Mouse (Mus musculus): ENCODE results near the gene Aass. TPM values are rescaled to one million over a fixed set of nuclear protein-coding genes. Genes with fewer than 3 reads are reported as not detected.

The Aass gene
- polyA plus RNA-seq, 1 experiment from 2014 or later, result 0.24 TPM

DNA sequence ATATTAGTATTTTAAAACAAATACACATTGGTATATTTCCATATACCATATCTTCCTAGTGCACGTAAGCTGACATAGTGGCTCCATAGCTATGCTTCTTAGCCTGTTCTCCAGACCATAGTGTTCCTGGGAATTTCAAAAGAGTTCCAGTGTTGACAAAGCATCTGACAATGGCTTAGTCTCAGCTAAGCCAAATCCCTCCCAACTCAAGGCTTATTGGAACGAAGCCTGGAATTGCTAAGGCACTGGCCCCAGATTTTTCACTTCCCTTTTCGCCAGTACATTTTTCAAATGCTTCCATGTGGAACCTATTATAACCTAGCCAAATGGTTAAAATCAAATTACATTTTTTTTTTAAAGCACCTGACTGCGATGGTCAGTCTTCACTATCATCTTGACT, 3.6 kb downstream of the Aass start:
- WGBS, result 65% methylated on average over 4 of the region's 4 CpGs
- Histone ChIP-seq H3K27me3 (ENCODE audit: control insufficient read depth, insufficient read depth, low read length) (no peaks in the 10 kb centered on the region), H3K9me3 (ENCODE audit: control insufficient read depth, low read length) (no peaks in the 10 kb centered on the region), H3K9ac (ENCODE audit: low read length) (no peak overlapping the region), H3K4me1 (ENCODE audit: control insufficient read depth in 2 of 2, insufficient read depth in 2 of 2, low read length in 2 of 2) (peaks cover 0 to 2% of the 10 kb centered on the region in 2 experiments; a peak in 1 of 4 replicates), H3K27ac (replicated peaks in 1 of 2; ENCODE audit: control insufficient read depth in 1 of 2, insufficient read depth in 1 of 2, low read depth in 2 of 2, low read length in 2 of 2) (no peak overlapping the region), H3K4me2 (ENCODE audit: low read length) (no peak overlapping the region), H3K4me3 (ENCODE audit: control insufficient read depth in 1 of 2, insufficient read depth in 1 of 2, low read depth in 1 of 2, low read length in 2 of 2) (no peak overlapping the region), H3K36me3 (ENCODE audit: control insufficient read depth, insufficient read depth, low read length) (no peaks in the 10 kb centered on the region)
- ATAC-seq (ENCODE audit: insufficient number of reproducible peaks, insufficient read depth, low FRiP score, low read depth), result no peak

DNA sequence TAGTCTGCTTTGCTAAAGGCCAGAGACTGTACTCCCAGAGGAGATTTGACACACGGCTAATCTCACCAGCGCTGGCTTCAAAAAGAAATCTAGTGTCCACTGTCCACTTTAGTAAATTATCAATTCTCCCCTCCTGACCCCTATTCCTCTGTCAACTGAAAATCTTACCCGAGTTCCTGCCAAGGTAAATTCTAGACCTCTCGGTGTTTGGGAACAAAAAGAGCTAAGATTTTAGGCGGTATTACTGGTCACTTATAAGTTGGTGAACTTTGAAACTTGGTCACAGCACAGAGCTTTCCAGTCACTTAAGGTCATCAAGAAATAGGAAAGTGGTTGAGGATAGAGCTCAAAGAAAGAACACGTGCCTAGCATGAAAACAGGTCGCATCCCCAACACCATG, 6.1 kb downstream of the Aass start:
- Histone ChIP-seq H3K27ac (replicated peaks in 1 of 2; ENCODE audit: control insufficient read depth in 1 of 2, insufficient read depth in 1 of 2, low read depth in 2 of 2, low read length in 2 of 2) (no peak overlapping the region), H3K4me1 (ENCODE audit: control insufficient read depth in 2 of 2, insufficient read depth in 2 of 2, low read length in 2 of 2) (no peaks in the 10 kb centered on the region), H3K4me3 (ENCODE audit: control insufficient read depth in 1 of 2, insufficient read depth in 1 of 2, low read depth in 1 of 2, low read length in 2 of 2) (no peak overlapping the region), H3K9ac (ENCODE audit: low read length) (no peak overlapping the region), H3K9me3 (ENCODE audit: control insufficient read depth, low read length) (no peaks in the 10 kb centered on the region), H3K4me2 (ENCODE audit: low read length) (no peak overlapping the region), H3K27me3 (ENCODE audit: control insufficient read depth, insufficient read depth, low read length) (no peaks in the 10 kb centered on the region), H3K36me3 (ENCODE audit: control insufficient read depth, insufficient read depth, low read length) (no peaks in the 10 kb centered on the region)
- 67% methylated on average over 7 of the region's 7 CpGs for WGBS
- no peak for ATAC-seq (ENCODE audit: insufficient number of reproducible peaks, insufficient read depth, low FRiP score, low read depth)

DNA sequence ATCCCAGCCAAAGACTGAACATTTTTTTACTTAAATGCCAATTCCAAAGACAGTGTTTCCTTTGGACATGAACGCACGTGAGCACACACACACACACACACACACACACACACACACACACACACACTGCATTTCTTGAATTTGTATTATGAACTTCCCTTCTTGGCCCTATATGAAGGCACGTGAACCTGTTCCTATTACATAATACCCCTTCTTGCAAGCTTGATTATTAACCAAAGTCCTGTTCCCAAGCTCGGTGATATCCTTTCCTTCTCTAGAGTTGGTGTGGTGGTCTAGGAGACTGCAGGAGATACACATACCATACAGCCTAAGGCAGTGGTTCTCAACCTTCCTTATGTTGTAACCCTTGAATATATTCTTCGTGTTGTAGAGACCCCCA, 7.0 kb downstream of the Aass start:
- ATAC-seq (ENCODE audit: insufficient number of reproducible peaks, insufficient read depth, low FRiP score, low read depth), result no peak
- H3K4me1 ChIP-seq (ENCODE audit: control insufficient read depth in 2 of 2, insufficient read depth in 2 of 2, low read length in 2 of 2), result no peaks in the 10 kb centered on the region
- H3K4me2 ChIP-seq (ENCODE audit: low read length), result no peak overlapping the region
- no peak overlapping the region for H3K27ac ChIP-seq (replicated peaks in 1 of 2; ENCODE audit: control insufficient read depth in 1 of 2, insufficient read depth in 1 of 2, low read depth in 2 of 2, low read length in 2 of 2)
- no peaks in the 10 kb centered on the region for H3K27me3 ChIP-seq (ENCODE audit: control insufficient read depth, insufficient read depth, low read length)
- WGBS, result 83% methylated on average over 5 of the region's 5 CpGs
- H3K4me3 ChIP-seq (ENCODE audit: control insufficient read depth in 1 of 2, insufficient read depth in 1 of 2, low read depth in 1 of 2, low read length in 2 of 2), result no peak overlapping the region
- no peaks in the 10 kb centered on the region for H3K36me3 ChIP-seq (ENCODE audit: control insufficient read depth, insufficient read depth, low read length)
- no peaks in the 10 kb centered on the region for H3K9me3 ChIP-seq (ENCODE audit: control insufficient read depth, low read length)
- no peak overlapping the region for H3K9ac ChIP-seq (ENCODE audit: low read length)

DNA sequence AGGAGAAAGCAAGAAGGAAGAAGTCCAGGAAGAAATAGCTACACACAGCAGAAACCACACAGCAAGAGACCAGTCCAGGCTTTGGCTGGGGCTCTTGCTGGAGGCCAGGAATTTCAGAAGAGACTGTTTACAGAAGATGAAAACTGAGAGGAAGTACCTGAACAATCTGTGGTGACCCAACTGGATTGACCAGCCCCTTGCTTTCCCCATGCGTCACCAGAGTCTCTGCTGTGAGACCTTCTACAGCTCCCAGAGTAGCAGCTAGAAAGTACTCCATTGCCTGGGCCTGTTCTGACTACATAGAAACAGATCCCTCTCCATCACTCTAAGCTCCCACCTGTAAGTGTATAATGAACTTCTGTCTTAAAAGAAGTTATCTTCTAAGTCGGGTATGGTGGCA, 8.0 kb downstream of the Aass start:
- H3K4me3 ChIP-seq (ENCODE audit: control insufficient read depth in 1 of 2, insufficient read depth in 1 of 2, low read depth in 1 of 2, low read length in 2 of 2), result no peak overlapping the region
- no peak overlapping the region for H3K4me2 ChIP-seq (ENCODE audit: low read length)
- no peaks in the 10 kb centered on the region for H3K4me1 ChIP-seq (ENCODE audit: control insufficient read depth in 2 of 2, insufficient read depth in 2 of 2, low read length in 2 of 2)
- no peak for ATAC-seq (ENCODE audit: insufficient number of reproducible peaks, insufficient read depth, low FRiP score, low read depth)
- no peaks in the 10 kb centered on the region for H3K9me3 ChIP-seq (ENCODE audit: control insufficient read depth, low read length)
- H3K27me3 ChIP-seq (ENCODE audit: control insufficient read depth, insufficient read depth, low read length), result no peaks in the 10 kb centered on the region
- 70% methylated on average over 2 of the region's 2 CpGs for WGBS
- no peak overlapping the region for H3K27ac ChIP-seq (replicated peaks in 1 of 2; ENCODE audit: control insufficient read depth in 1 of 2, insufficient read depth in 1 of 2, low read depth in 2 of 2, low read length in 2 of 2)
- no peak overlapping the region for H3K9ac ChIP-seq (ENCODE audit: low read length)
- no peaks in the 10 kb centered on the region for H3K36me3 ChIP-seq (ENCODE audit: control insufficient read depth, insufficient read depth, low read length)

DNA sequence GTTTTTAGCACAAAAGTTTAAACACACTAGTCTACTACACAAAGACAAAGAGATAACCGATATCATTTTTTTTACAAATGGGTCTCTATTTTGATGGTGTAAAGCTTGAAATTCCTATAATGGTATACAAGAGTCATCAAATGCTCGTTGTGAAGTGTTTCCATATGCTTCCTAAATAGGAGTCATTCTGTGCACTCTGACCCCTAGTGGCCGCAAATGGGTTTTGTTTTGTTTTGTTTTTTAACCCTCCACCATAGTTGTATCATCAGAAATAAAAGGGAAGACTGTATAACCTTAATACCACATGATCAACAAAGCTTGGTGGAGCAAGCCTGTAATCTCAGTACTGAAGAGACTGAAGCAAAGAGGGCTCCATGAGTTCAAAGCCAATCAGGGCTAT, 9.9 kb downstream of the Aass start:
- no peak overlapping the region for H3K9ac ChIP-seq (ENCODE audit: low read length)
- no peak overlapping the region for H3K27ac ChIP-seq (replicated peaks in 1 of 2; ENCODE audit: control insufficient read depth in 1 of 2, insufficient read depth in 1 of 2, low read depth in 2 of 2, low read length in 2 of 2)
- H3K4me2 ChIP-seq (ENCODE audit: low read length), result no peak overlapping the region
- no peak for ATAC-seq (ENCODE audit: insufficient number of reproducible peaks, insufficient read depth, low FRiP score, low read depth)
- H3K4me1 ChIP-seq (ENCODE audit: control insufficient read depth in 2 of 2, insufficient read depth in 2 of 2, low read length in 2 of 2), result no peaks in the 10 kb centered on the region
- H3K4me3 ChIP-seq (ENCODE audit: control insufficient read depth in 1 of 2, insufficient read depth in 1 of 2, low read depth in 1 of 2, low read length in 2 of 2), result no peak overlapping the region
- no peaks in the 10 kb centered on the region for H3K36me3 ChIP-seq (ENCODE audit: control insufficient read depth, insufficient read depth, low read length)
- 34% methylated on average over 3 of the region's 3 CpGs for WGBS
- no peaks in the 10 kb centered on the region for H3K27me3 ChIP-seq (ENCODE audit: control insufficient read depth, insufficient read depth, low read length)
- H3K9me3 ChIP-seq (ENCODE audit: control insufficient read depth, low read length), result no peaks in the 10 kb centered on the region

DNA sequence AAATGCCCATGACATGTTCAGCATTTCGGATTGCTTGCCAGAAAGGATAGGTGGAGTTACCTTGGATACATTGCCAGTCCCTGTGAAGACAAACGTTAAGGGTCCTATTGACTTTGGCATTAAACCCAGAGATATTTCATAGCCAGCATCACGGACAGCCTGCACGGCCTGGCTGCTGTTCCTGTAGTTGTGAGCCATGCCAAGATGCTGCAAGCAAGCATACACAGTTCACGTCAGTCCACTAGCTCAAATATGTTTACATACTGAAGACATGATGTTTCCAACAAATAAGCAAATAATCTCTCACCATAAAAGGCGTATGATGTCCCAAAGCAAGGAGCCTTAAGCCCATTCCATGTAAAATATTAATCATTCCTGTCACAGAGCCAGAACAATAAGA, 18.0 kb downstream of the Aass start:
- H3K36me3 ChIP-seq (ENCODE audit: control insufficient read depth, insufficient read depth, low read length), result no peaks in the 10 kb centered on the region
- 64% methylated on average over 6 of the region's 6 CpGs for WGBS
- H3K4me1 ChIP-seq (ENCODE audit: control insufficient read depth in 2 of 2, insufficient read depth in 2 of 2, low read length in 2 of 2), result no peaks in the 10 kb centered on the region
- no peak for ATAC-seq (ENCODE audit: insufficient number of reproducible peaks, insufficient read depth, low FRiP score, low read depth)
- no peak overlapping the region for H3K9ac ChIP-seq (ENCODE audit: low read length)
- no peak overlapping the region for H3K4me3 ChIP-seq (ENCODE audit: control insufficient read depth in 1 of 2, insufficient read depth in 1 of 2, low read depth in 1 of 2, low read length in 2 of 2)
- H3K9me3 ChIP-seq (ENCODE audit: control insufficient read depth, low read length), result no peaks in the 10 kb centered on the region
- no peaks in the 10 kb centered on the region for H3K27me3 ChIP-seq (ENCODE audit: control insufficient read depth, insufficient read depth, low read length)
- H3K27ac ChIP-seq (replicated peaks in 1 of 2; ENCODE audit: control insufficient read depth in 1 of 2, insufficient read depth in 1 of 2, low read depth in 2 of 2, low read length in 2 of 2), result no peak overlapping the region
- no peak overlapping the region for H3K4me2 ChIP-seq (ENCODE audit: low read length)

DNA sequence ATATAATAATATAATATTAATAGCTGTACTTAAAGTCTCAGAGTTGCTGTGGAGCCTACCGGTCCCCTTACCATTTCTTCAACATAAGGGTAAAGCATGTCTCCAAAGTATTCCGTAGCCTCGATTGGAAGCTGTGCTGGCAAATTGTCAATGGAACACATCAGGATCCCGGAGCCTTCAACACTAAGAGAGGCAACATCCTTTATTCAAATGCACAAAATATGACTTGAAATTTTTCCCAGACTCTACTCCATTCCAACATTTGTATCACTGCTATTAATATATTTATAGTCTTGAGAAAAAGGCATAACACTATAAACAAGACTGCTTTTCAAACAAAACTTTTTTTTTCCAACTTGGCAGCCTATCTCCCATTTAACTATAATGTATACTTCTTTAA, 25.7 kb downstream of the Aass start:
- no peak for ATAC-seq (ENCODE audit: insufficient number of reproducible peaks, insufficient read depth, low FRiP score, low read depth)
- no peaks in the 10 kb centered on the region for H3K4me1 ChIP-seq (ENCODE audit: control insufficient read depth in 2 of 2, insufficient read depth in 2 of 2, low read length in 2 of 2)
- 85% methylated on average over 4 of the region's 4 CpGs for WGBS
- H3K4me3 ChIP-seq (ENCODE audit: control insufficient read depth in 1 of 2, insufficient read depth in 1 of 2, low read depth in 1 of 2, low read length in 2 of 2), result no peak overlapping the region
- no peaks in the 10 kb centered on the region for H3K27me3 ChIP-seq (ENCODE audit: control insufficient read depth, insufficient read depth, low read length)
- H3K4me2 ChIP-seq (ENCODE audit: low read length), result no peak overlapping the region
- H3K9ac ChIP-seq (ENCODE audit: low read length), result no peak overlapping the region
- no peak overlapping the region for H3K27ac ChIP-seq (replicated peaks in 1 of 2; ENCODE audit: control insufficient read depth in 1 of 2, insufficient read depth in 1 of 2, low read depth in 2 of 2, low read length in 2 of 2)
- H3K9me3 ChIP-seq (ENCODE audit: control insufficient read depth, low read length), result no peaks in the 10 kb centered on the region
- no peaks in the 10 kb centered on the region for H3K36me3 ChIP-seq (ENCODE audit: control insufficient read depth, insufficient read depth, low read length)

DNA sequence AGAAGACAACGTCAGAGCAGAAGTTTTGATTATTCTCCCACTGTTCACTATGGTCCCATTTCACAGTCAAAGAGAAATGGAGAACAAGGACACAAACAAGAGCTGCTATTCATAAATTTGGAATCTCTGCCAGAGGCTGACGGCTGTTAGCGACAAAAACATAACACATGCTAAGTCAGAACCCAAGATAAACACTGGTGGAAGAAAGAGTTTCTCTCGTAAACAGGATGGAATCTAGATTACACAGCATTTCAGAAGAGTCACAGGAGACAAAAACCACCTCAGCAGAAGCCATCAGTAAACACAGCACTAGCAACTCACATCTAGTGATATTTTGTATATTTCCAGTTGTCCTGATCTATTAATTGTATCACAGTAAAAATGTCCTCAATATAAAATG, 26.4 kb downstream of the Aass start:
- ATAC-seq (ENCODE audit: insufficient number of reproducible peaks, insufficient read depth, low FRiP score, low read depth), result no peak
- H3K9ac ChIP-seq (ENCODE audit: low read length), result no peak overlapping the region
- H3K4me3 ChIP-seq (ENCODE audit: control insufficient read depth in 1 of 2, insufficient read depth in 1 of 2, low read depth in 1 of 2, low read length in 2 of 2), result no peak overlapping the region
- H3K36me3 ChIP-seq (ENCODE audit: control insufficient read depth, insufficient read depth, low read length), result no peaks in the 10 kb centered on the region
- H3K4me1 ChIP-seq (ENCODE audit: control insufficient read depth in 2 of 2, insufficient read depth in 2 of 2, low read length in 2 of 2), result no peaks in the 10 kb centered on the region
- no peak overlapping the region for H3K27ac ChIP-seq (replicated peaks in 1 of 2; ENCODE audit: control insufficient read depth in 1 of 2, insufficient read depth in 1 of 2, low read depth in 2 of 2, low read length in 2 of 2)
- H3K27me3 ChIP-seq (ENCODE audit: control insufficient read depth, insufficient read depth, low read length), result no peaks in the 10 kb centered on the region
- 48% methylated on average over 4 of the region's 4 CpGs for WGBS
- no peak overlapping the region for H3K4me2 ChIP-seq (ENCODE audit: low read length)
- no peaks in the 10 kb centered on the region for H3K9me3 ChIP-seq (ENCODE audit: control insufficient read depth, low read length)

All from heart, embryonic 14.5 days (tissue).